Mouse (Mus musculus) mesoderm, embryonic 11.5 days (tissue): Measurements from ENCODE around the gene Olfr885.

ENCODE experiments used
- DNase-seq: peaks from one replicate; pipeline ENCODE4 v3.0.0-alpha.2; 2012; ENCODE audit warnings: low read depth, low spot score

Gene Olfr885

GRCm38 (mm10) chr9:38061022-38061421 is at the start of gene Olfr885:
Gene Olfr885 (plus strand): TSS chr9:38061322.
- no peak for DNase-seq

GRCm38 (mm10) chr9:38025508-38025907 is 35.6 kb upstream of the Olfr885 start, which contains the start of gene Olfr883:
Gene Olfr883 (plus strand): TSS chr9:38025808.
- DNase-seq, result no peak

- no peak for DNase-seq
These were observed 14.9 kb upstream of the Olfr885 start, which contains the start of gene Olfr884 for GRCm38 (mm10) chr9:38046255-38046654. Gene Olfr884 (plus strand): TSS chr9:38046555.

GRCm38 (mm10) chr9:38083772-38084171 is 22.6 kb downstream of the Olfr885 start, which contains the start of gene Olfr887:
Gene Olfr887 (plus strand): TSS chr9:38084072.
- no peak for DNase-seq

GRCm38 (mm10) chr9:38107828-38108227 is 46.7 kb downstream of the Olfr885 start, which contains the start of gene Olfr888:
Gene Olfr888 (plus strand): TSS chr9:38108128.
- no peak for DNase-seq
